10 mouse cellular contexts compared by ENCODE assay signal in genomic region chr9:65022580-65023135, GRCm38 (mm10). TPM values are rescaled to one million over a fixed set of nuclear protein-coding genes. Genes with fewer than 3 reads are reported as not detected.
DNase-seq lines count a peak whose midpoint lies in the region; ATAC-seq and TF ChIP-seq lines count a peak whose summit lies in the region.
"Had no signal": no experiment of that assay in that cellular context is flagged by ENCODE, and none has a peak within 500 bp of the region (broad histone marks: within the 10 kb centered on the region; RNA-seq: fewer than 3 reads in every experiment).

No protein-coding gene starts in this region.

- no peaks in the 10 kb centered on the region for H3K9me3 ChIP-seq in forebrain, embryonic 11.5 days (ENCODE audit: control insufficient read depth, low read length)
- no peaks in the 10 kb centered on the region for H3K9me3 ChIP-seq in forebrain, embryonic 14.5 days (replicated peaks; ENCODE audit: control insufficient read depth, low read length)
- H3K9me3 ChIP-seq in lung, postnatal 0 days (ENCODE audit: low read length), result no peaks in the 10 kb centered on the region
- no peaks in the 10 kb centered on the region for H3K9me3 ChIP-seq in midbrain, embryonic 15.5 days
- H3K9me3 ChIP-seq: embryonic facial prominence, embryonic 13.5 days; heart, embryonic 12.5 days had no signal

- ATAC-seq in forebrain, embryonic 11.5 days (replicated peaks; ENCODE audit: low FRiP score), result no peak
- no peak for ATAC-seq in forebrain, embryonic 14.5 days
- no peak; the same call in 1 of the 2 replicates for ATAC-seq in lung, postnatal 0 days
- no peak for ATAC-seq in midbrain, embryonic 15.5 days (replicated peaks)

- TF ChIP-seq CTCF in lung, postnatal 0 days (IDR thresholded peaks at IDR 0.05), result peak; percentile 15; the same call in 1 of the 2 replicates
- no peak for TF ChIP-seq CTCF in lung, adult 2 months (IDR thresholded peaks at IDR 0.05; ENCODE audit: insufficient read depth, low read length)

- H3K4me2 ChIP-seq in forebrain, embryonic 11.5 days (ENCODE audit: low read depth, low read length, severe bottlenecking), result no peak overlapping the region
- H3K4me2 ChIP-seq in forebrain, embryonic 14.5 days (ENCODE audit: low read length), result no peak overlapping the region; the same call in 1 of the 2 replicates
- H3K4me2 ChIP-seq in lung, postnatal 0 days (replicated peaks; ENCODE audit: low read depth, low read length), result peak overlapping the region; percentile 97; the same call in 1 of the 2 replicates
- no peak overlapping the region for H3K4me2 ChIP-seq in midbrain, embryonic 15.5 days

- peak overlapping the region; percentile 87; the same call in 1 of the 2 replicates for H3K9ac ChIP-seq in forebrain, embryonic 11.5 days (ENCODE audit: low read length)
- H3K9ac ChIP-seq in forebrain, embryonic 14.5 days (ENCODE audit: low read length), result no peak overlapping the region
- H3K9ac ChIP-seq in lung, postnatal 0 days (replicated peaks; ENCODE audit: low read depth), result no peak overlapping the region
- no peak overlapping the region for H3K9ac ChIP-seq in midbrain, embryonic 15.5 days

- no peak for TF ChIP-seq EP300 in lung, postnatal 0 days (IDR thresholded peaks at IDR 0.05)

- H3K4me3 ChIP-seq in forebrain, embryonic 11.5 days (ENCODE audit: low read depth, low read length), result no peak overlapping the region
- H3K4me3 ChIP-seq in forebrain, embryonic 14.5 days (ENCODE audit: low read depth, low read length), result no peak overlapping the region
- no peak overlapping the region for H3K4me3 ChIP-seq in lung, postnatal 0 days (ENCODE audit: low read depth, low read length)
- H3K4me3 ChIP-seq in lung, adult 2 months (replicated peaks; ENCODE audit: extremely low read depth, low read depth, low read length), result no peak overlapping the region
- H3K4me3 ChIP-seq in midbrain, embryonic 15.5 days, result no peak overlapping the region

- DNase-seq in forebrain, embryonic 11.5 days (ENCODE audit: low spot score), result no peak
- no peak for DNase-seq in forebrain, embryonic 14.5 days (ENCODE audit: low spot score)
- DNase-seq in lung, postnatal 0 days (ENCODE audit: low spot score), result peak; percentile 47
- DNase-seq in lung, adult 2 months, result no peak
- peak; percentile 79 for DNase-seq in adrenal gland, adult 2 months
- no peak for DNase-seq in right cerebral cortex, postnatal 14 days
- no peak for DNase-seq in urinary bladder, postnatal 10 days (ENCODE audit: low spot score)

- no peak for TF ChIP-seq POLR2A in lung, adult 2 months (IDR thresholded peaks at IDR 0.05; ENCODE audit: borderline replicate concordance, extremely low read depth, low read depth, low read length)

- no peaks in the 10 kb centered on the region for H3K36me3 ChIP-seq in forebrain, embryonic 11.5 days (ENCODE audit: control insufficient read depth, insufficient read depth, low read length)
- H3K36me3 ChIP-seq in forebrain, embryonic 14.5 days (ENCODE audit: control insufficient read depth, insufficient read depth, low read length), result no peaks in the 10 kb centered on the region
- no peaks in the 10 kb centered on the region for H3K36me3 ChIP-seq in lung, postnatal 0 days (ENCODE audit: insufficient read depth, low read length)
- no peaks in the 10 kb centered on the region for H3K36me3 ChIP-seq in midbrain, embryonic 15.5 days (replicated peaks)
- H3K36me3 ChIP-seq: embryonic facial prominence, embryonic 13.5 days; heart, embryonic 12.5 days had no signal

- 80% methylated on average over 4 of the region's 4 CpGs for WGBS in forebrain, embryonic 11.5 days
- WGBS in forebrain, embryonic 14.5 days, result 61% methylated on average over 4 of the region's 4 CpGs
- 31% methylated on average over 4 of the region's 4 CpGs for WGBS in lung, postnatal 0 days
- WGBS in lung, adult 2 months, result 38% methylated on average over 4 of the region's 4 CpGs
- 67% methylated on average over 4 of the region's 4 CpGs for WGBS in midbrain, embryonic 15.5 days

- no peak overlapping the region; the same call in 1 of the 2 replicates for H3K27ac ChIP-seq in forebrain, embryonic 11.5 days (ENCODE audit: low read depth, low read length)
- no peak overlapping the region for H3K27ac ChIP-seq in forebrain, embryonic 14.5 days (ENCODE audit: low read depth, low read length)
- H3K27ac ChIP-seq in lung, postnatal 0 days (ENCODE audit: low read length), result peak overlapping the region; percentile 85
- H3K27ac ChIP-seq in midbrain, embryonic 15.5 days, result peak overlapping the region; percentile 92; the same call in 1 of the 2 replicates

- H3K4me1 ChIP-seq in forebrain, embryonic 11.5 days (replicated peaks; ENCODE audit: control insufficient read depth, insufficient read depth, low read length), result peaks cover 17% of the 10 kb centered on the region
- peaks cover 28% of the 10 kb centered on the region for H3K4me1 ChIP-seq in forebrain, embryonic 14.5 days (ENCODE audit: control insufficient read depth, insufficient read depth, low read length)
- peaks cover 21% of the 10 kb centered on the region; the same call in 1 of the 2 replicates for H3K4me1 ChIP-seq in lung, postnatal 0 days (ENCODE audit: insufficient read depth, low read depth, low read length)
- H3K4me1 ChIP-seq in lung, adult 2 months (ENCODE audit: control insufficient read depth, insufficient read depth, low read length), result peaks cover 14% of the 10 kb centered on the region
- peaks cover 41% of the 10 kb centered on the region for H3K4me1 ChIP-seq in midbrain, embryonic 15.5 days

- 0 out of 2 replicates have a peak, but pooled peaks cover 3% of the 10 kb centered on the region for H3K27me3 ChIP-seq in forebrain, embryonic 11.5 days (ENCODE audit: control insufficient read depth, insufficient read depth, low read length)
- H3K27me3 ChIP-seq in forebrain, embryonic 14.5 days (replicated peaks; ENCODE audit: control insufficient read depth, insufficient read depth, low read length), result no peaks in the 10 kb centered on the region
- H3K27me3 ChIP-seq in lung, postnatal 0 days (replicated peaks; ENCODE audit: insufficient read depth, low read length), result no peaks in the 10 kb centered on the region
- no peaks in the 10 kb centered on the region for H3K27me3 ChIP-seq in midbrain, embryonic 15.5 days (replicated peaks)
- H3K27me3 ChIP-seq: embryonic facial prominence, embryonic 13.5 days; heart, embryonic 12.5 days had no signal

RNA-seq across cellular contexts. Expression of gene Hacd3, which starts 1.2 kb away (rescaled TPM):
- 111 and 120 TPM in 2 replicates for polyA plus RNA-seq in forebrain, embryonic 11.5 days (2014; fragmentation: Nextera tagmentation; extraction: Ambion mirVana)
- polyA plus RNA-seq in forebrain, embryonic 14.5 days (2014; fragmentation: Nextera tagmentation; extraction: Ambion mirVana), result 67.4 and 86.3 TPM in 2 replicates
- 88.4 and 100 TPM in 2 replicates for polyA plus RNA-seq in lung, postnatal 0 days (2015; fragmentation: Nextera tagmentation; extraction: Ambion mirVana)
- polyA plus RNA-seq in lung, adult 2 months (2012; rRNA removed), result 49.0 and 54.7 TPM in 2 replicates
- 100 to 1,000 TPM; 255 to 306 TPM for total RNA-seq in adrenal gland, adult 2 months (2021)
- 177 and 180 TPM in 2 replicates for polyA plus RNA-seq in adrenal gland, adult 2 months (2012; rRNA removed)
- polyA plus RNA-seq in midbrain, embryonic 15.5 days (2015; fragmentation: Nextera tagmentation; extraction: Ambion mirVana), result 210 and 217 TPM in 2 replicates

RNA-seq across cellular contexts. Expression of gene Dpp8, which starts 9.6 kb away (rescaled TPM):
- 43.9 and 44.8 TPM in 2 replicates for polyA plus RNA-seq in forebrain, embryonic 11.5 days (2014; fragmentation: Nextera tagmentation; extraction: Ambion mirVana)
- polyA plus RNA-seq in forebrain, embryonic 14.5 days (2014; fragmentation: Nextera tagmentation; extraction: Ambion mirVana), result 36.3 and 37.3 TPM in 2 replicates
- 17.2 and 20.1 TPM in 2 replicates for polyA plus RNA-seq in lung, postnatal 0 days (2015; fragmentation: Nextera tagmentation; extraction: Ambion mirVana)
- 44.8 and 76.3 TPM in 2 replicates for polyA plus RNA-seq in lung, adult 2 months (2012; rRNA removed)
- total RNA-seq in adrenal gland, adult 2 months (2021), result 10 to 100 TPM; 85.8 to 89.5 TPM
- polyA plus RNA-seq in adrenal gland, adult 2 months (2012; rRNA removed), result 26.4 and 39.7 TPM in 2 replicates
- polyA plus RNA-seq in midbrain, embryonic 15.5 days (2015; fragmentation: Nextera tagmentation; extraction: Ambion mirVana), result 38.9 and 42.5 TPM in 2 replicates

Comparison
In these comparisons a context has a peak if more than half of its experiments do, and no peak if none do; other contexts are left out.
1. DNase-seq: peak in lung, postnatal 0 days (single experiment) and adrenal gland, adult 2 months (single experiment); none in forebrain, embryonic 11.5 days (single experiment), forebrain, embryonic 14.5 days (single experiment), lung, adult 2 months (single experiment), right cerebral cortex, postnatal 14 days (single experiment) and urinary bladder, postnatal 10 days (single experiment).
2. H3K27ac ChIP-seq: peak in lung, postnatal 0 days (single experiment) and midbrain, embryonic 15.5 days (single experiment); none in forebrain, embryonic 11.5 days (single experiment) and forebrain, embryonic 14.5 days (single experiment).